Mouse (Mus musculus): ENCODE results near the gene Arfgap3. TPM values are rescaled to one million over a fixed set of nuclear protein-coding genes. Genes with fewer than 3 reads are reported as not detected.

Gene Arfgap3
- total and polyA plus RNA-seq, 3 experiments: 8.2 to 12.4 TPM; not detected in 1

DNA sequence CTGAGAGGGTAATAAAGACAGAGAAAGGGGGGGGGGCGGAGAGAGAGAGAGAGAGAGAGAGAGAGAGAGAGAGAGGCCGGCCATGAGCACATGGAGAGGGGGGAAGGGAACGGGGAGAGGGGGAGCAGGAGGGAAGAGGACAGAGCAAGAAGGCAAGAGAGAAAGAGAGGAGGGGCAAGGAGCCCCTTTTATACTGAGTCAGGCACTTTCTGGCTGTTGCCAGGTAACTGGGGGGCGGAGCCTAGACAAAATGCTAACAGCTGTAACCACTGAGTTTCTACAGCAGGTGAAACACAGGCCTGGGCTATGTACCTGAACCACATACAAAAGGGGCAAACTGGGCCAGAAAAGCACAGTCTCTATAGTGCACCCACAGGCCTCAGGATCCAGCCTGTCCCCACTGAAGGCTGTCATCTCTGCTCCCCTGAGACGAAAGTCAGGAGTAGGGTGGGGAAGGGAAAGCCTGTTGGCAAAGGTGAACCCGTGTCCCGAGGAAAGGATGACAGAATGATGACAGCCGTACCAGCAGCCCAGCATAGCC is 53.2 kb downstream of the Arfgap3 start:
- H3K36me3 ChIP-seq (ENCODE audit: control insufficient read depth in 1 of 2, insufficient read depth in 2 of 2, low read length in 2 of 2): peaks cover 0 to 10% of the 10 kb centered on the region in 2 experiments; a peak in 3 of 4 replicates
- DNase-seq (ENCODE audit: low read depth, low spot score): no peak

DNA sequence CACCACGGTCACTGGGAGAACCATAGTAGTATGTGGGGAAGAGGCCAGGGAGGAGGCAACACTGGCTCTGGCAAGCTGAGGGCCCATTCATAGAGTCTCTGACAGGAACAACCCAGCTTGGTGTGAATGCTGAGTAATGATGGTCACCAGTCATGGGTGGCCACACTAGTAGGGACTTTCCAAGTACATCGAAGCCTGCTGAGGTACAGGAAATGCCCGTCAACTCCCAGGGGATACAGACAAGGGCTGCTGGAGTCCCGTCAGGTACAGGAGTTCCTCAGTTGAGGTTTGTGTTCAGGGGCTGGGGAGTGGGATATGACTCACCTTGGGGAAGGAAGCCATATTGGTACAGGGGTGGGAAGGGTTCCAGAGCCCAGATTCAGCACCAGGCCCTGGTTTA is 54.0 kb downstream of the Arfgap3 start:
- Histone ChIP-seq H3K4me1 (ENCODE audit: control insufficient read depth in 1 of 2, insufficient read depth in 2 of 2, low read length in 2 of 2) (peaks cover 6 to 17% of the 10 kb centered on the region in 2 experiments; a peak in 3 of 4 replicates), H3K9me3 (replicated peaks; ENCODE audit: insufficient read depth, low read length) (no peaks in the 10 kb centered on the region)
- TF ChIP-seq MXI1 (IDR thresholded peaks at IDR 0.05; ENCODE audit: low read depth, low read length): no peak
- TF ChIP-seq MEF2A (IDR thresholded peaks at IDR 0.05; ENCODE audit: extremely low read depth, insufficient replicate concordance, low read depth, low read length, poor library complexity, severe bottlenecking): no peak
- TF ChIP-seq GABPA (IDR thresholded peaks at IDR 0.05; ENCODE audit: low read depth, low read length): no peak
- TF ChIP-seq MYC (IDR thresholded peaks at IDR 0.05; ENCODE audit: low read depth, low read length): no peak

More for the DNA sequence above, 53.2 kb downstream of the Arfgap3 start:
- Histone ChIP-seq H3K27me3 (ENCODE audit: control insufficient read depth in 1 of 2, insufficient read depth in 2 of 2, low read length in 2 of 2) (no peaks in the 10 kb centered on the region), H3K79me2 (ENCODE audit: control insufficient read depth, insufficient read depth, low read length, poor library complexity) (no peaks in the 10 kb centered on the region), H3K4me3 (ENCODE audit: control insufficient read depth in 1 of 2, insufficient read depth in 1 of 2, low read depth in 2 of 2, low read length in 2 of 2) (no peak overlapping the region), H3K9me3 (replicated peaks; ENCODE audit: insufficient read depth, low read length) (no peaks in the 10 kb centered on the region), H3K27ac (ENCODE audit: control insufficient read depth, low read depth, low read length) (no peak overlapping the region), H3K4me1 (ENCODE audit: control insufficient read depth in 1 of 2, insufficient read depth in 2 of 2, low read length in 2 of 2) (peaks cover 6 to 17% of the 10 kb centered on the region in 2 experiments; a peak in 3 of 4 replicates), H3K9ac (ENCODE audit: control insufficient read depth, low read depth, low read length, poor library complexity, severe bottlenecking) (no peak overlapping the region)
- no peak for TF ChIP-seq NRF1 (IDR thresholded peaks at IDR 0.05; ENCODE audit: insufficient read depth, low read depth, low read length, poor library complexity, severe bottlenecking)

DNA sequence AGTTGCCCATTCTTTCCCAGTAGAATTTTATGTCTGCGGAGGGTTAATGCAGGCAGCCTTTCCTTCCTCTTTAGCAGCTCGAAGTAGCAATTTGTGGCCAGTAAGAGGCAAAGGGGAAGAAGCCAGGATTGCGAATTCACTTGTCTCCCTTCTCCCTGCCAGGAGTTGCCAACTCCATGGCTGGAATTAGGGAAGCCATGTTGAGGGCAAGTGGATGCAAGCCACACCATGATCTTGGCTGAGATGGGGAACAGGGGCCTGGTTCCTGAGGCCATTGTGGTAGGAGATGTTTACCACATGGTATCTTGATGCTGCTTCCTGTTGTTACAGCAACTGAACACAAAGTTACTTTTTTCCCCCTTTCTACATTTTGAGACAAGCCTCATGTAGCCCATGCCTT is 55.1 kb downstream of the Arfgap3 start:
- H3K79me2 ChIP-seq (ENCODE audit: control insufficient read depth, insufficient read depth, low read length, poor library complexity): no peaks in the 10 kb centered on the region
- TF ChIP-seq MAZ (IDR thresholded peaks at IDR 0.05; ENCODE audit: low read depth, low read length) (no peak), MXI1 (IDR thresholded peaks at IDR 0.05; ENCODE audit: low read depth, low read length) (no peak), E2F4 (IDR thresholded peaks at IDR 0.05; ENCODE audit: borderline replicate concordance, low read depth, low read length) (no peak), ELF1 (IDR thresholded peaks at IDR 0.05; ENCODE audit: low read depth, low read length) (no peak), MAX (IDR thresholded peaks at IDR 0.05; ENCODE audit: low read length) (no peak), USF1 (IDR thresholded peaks at IDR 0.05; ENCODE audit: low read depth, low read length) (no peak), MAFK (IDR thresholded peaks at IDR 0.05; ENCODE audit: borderline replicate concordance, low read depth, low read length) (no peak), ZKSCAN1 (IDR thresholded peaks at IDR 0.05; ENCODE audit: low read depth, low read length) (no peak), HCFC1 (IDR thresholded peaks at IDR 0.05; ENCODE audit: low read depth, low read length) (no peak), NELFE (IDR thresholded peaks at IDR 0.05; ENCODE audit: low read depth, low read length) (no peak), POLR2AphosphoS2 (IDR thresholded peaks at IDR 0.05; ENCODE audit: low read length) (no peak), NRF1 (IDR thresholded peaks at IDR 0.05; ENCODE audit: insufficient read depth, low read depth, low read length, poor library complexity, severe bottlenecking) (no peak)
- peaks cover 0 to 10% of the 10 kb centered on the region in 2 experiments; a peak in 2 of 4 replicates for H3K36me3 ChIP-seq (ENCODE audit: control insufficient read depth in 1 of 2, insufficient read depth in 2 of 2, low read length in 2 of 2)
- H3K27me3 ChIP-seq (ENCODE audit: control insufficient read depth in 1 of 2, insufficient read depth in 2 of 2, low read length in 2 of 2): no peaks in the 10 kb centered on the region
- no peak overlapping the region for H3K9ac ChIP-seq (ENCODE audit: control insufficient read depth, low read depth, low read length, poor library complexity, severe bottlenecking)
- no peak overlapping the region for H3K27ac ChIP-seq (ENCODE audit: control insufficient read depth, low read depth, low read length)
- no peak overlapping the region for H3K4me3 ChIP-seq (ENCODE audit: control insufficient read depth in 1 of 2, insufficient read depth in 1 of 2, low read depth in 2 of 2, low read length in 2 of 2)
- peak; percentile 23 for DNase-seq (ENCODE audit: low read depth, low spot score)
- H3K4me1 ChIP-seq (ENCODE audit: control insufficient read depth in 1 of 2, insufficient read depth in 2 of 2, low read length in 2 of 2): peaks cover 6 to 17% of the 10 kb centered on the region in 2 experiments; a peak in 3 of 4 replicates
- H3K9me3 ChIP-seq (replicated peaks; ENCODE audit: insufficient read depth, low read length): no peaks in the 10 kb centered on the region

More for the DNA sequence above, 54.0 kb downstream of the Arfgap3 start:
- peaks cover 0 to 10% of the 10 kb centered on the region in 2 experiments; a peak in 3 of 4 replicates for H3K36me3 ChIP-seq (ENCODE audit: control insufficient read depth in 1 of 2, insufficient read depth in 2 of 2, low read length in 2 of 2)
- no peak overlapping the region for H3K9ac ChIP-seq (ENCODE audit: control insufficient read depth, low read depth, low read length, poor library complexity, severe bottlenecking)
- no peaks in the 10 kb centered on the region for H3K27me3 ChIP-seq (ENCODE audit: control insufficient read depth in 1 of 2, insufficient read depth in 2 of 2, low read length in 2 of 2)
- DNase-seq (ENCODE audit: low read depth, low spot score): no peak
- no peak overlapping the region for H3K4me3 ChIP-seq (ENCODE audit: control insufficient read depth in 1 of 2, insufficient read depth in 1 of 2, low read depth in 2 of 2, low read length in 2 of 2)
- H3K27ac ChIP-seq (ENCODE audit: control insufficient read depth, low read depth, low read length): no peak overlapping the region
- no peaks in the 10 kb centered on the region for H3K79me2 ChIP-seq (ENCODE audit: control insufficient read depth, insufficient read depth, low read length, poor library complexity)

Data from MEL (cell line).